Mouse (Mus musculus): ENCODE data around the gene Ino80b.

Ino80b gene

DNA sequence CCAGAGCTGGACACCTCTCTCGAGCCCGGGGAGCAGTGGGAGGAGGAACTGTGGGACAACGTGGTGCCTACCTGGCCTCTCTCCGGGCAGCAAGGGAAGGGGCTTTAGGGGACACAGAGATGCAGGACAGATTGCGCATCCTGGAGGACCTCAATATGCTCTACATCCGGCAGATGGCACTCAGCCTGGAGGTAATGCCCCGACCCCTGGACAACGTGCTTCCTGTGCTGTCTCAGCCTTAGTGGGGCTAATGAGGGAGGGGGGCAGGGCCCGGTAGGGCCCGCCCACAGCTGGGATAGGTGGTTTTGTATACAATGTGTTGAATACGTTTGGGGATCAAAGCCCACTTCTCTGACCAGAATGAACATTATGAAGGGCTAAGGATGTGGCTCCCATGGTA lies 12.8 kb upstream of the Ino80b start:
- no peak for DNase-seq

DNA sequence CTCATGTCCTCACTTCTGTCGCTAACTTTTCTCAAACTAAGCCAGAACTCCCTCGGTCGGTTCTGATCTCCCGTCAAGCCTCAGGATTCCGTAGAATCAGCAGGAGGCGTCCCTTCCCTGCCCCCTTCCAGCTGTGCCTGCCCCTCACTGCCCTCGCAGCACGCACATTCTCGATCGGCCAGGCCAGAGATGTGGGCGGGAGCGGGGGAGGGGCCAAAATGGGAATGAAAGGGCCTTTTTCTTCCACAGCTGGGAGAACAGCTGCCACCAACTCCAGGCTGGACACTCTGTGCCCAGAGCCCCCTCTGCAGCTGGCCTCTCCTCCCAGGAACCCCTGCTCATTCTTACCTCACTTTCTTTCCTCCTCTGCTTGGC lies 12.3 kb upstream of the Ino80b start:
- DNase-seq: peak in 1 of 2 experiments; percentile 35

DNA sequence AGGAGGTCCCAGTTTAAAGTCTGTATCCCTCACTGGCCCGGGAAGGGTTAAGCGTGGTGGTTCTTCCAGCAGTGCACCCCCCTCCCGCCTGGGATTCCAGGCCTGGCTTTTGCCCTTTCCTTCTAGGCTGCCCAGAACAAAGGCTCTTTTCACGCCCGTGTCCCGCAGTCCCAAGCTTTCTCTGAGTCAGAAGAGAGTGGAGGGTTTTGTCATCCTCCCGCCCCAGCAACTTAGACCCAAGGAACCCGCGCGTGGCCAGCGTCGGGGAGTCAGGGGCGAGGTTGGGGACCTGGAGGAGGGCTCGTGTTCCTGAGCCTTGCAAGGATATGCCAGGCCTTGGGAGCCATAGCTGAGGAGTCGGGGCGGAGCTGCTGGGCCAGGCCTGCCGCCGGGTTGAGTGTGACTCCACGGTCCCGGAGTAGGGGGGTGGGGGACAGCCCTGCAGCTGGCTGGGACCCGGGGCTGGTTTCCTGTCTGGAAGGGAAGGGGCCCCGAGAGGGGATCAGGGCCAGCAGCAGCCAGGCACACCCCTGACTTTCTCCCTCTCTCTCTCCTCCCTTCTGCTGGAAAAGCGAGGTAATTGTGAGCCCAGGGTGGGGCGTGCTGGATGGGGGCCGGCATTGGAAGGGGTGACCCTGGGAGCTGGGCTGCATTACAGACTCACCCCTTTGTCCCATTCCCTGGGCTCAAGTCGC lies 11.8 kb upstream of the Ino80b start:
- DNase-seq: no peak

DNA sequence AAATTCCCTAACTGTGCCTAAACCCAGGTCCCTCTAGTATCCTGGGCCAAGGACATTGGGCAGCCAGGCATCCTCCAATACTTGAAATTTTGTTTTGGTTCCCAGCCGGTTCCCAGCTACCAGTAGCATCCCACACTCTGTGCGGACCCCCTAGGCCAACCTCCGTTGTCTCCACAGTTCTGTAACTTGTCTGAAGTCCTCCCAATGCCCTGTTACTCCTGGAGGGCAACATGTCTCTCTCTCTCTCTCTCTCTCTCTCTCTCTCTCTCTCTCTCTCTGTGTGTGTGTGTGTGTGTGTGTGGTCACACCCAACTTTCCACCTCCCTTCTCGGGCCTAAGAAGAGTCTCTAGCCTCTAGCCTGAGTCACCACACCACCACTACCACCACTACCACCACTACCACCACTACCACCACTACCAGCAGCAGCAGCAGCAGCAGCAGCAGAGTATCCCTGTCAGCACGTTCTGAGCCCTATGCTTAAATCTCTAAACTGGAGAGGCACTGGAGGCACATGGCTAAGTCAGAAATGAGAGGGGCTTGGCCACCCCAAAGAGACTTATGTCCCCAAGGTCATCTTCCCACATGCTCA lies 11.2 kb upstream of the Ino80b start:
- no peak for DNase-seq

DNA sequence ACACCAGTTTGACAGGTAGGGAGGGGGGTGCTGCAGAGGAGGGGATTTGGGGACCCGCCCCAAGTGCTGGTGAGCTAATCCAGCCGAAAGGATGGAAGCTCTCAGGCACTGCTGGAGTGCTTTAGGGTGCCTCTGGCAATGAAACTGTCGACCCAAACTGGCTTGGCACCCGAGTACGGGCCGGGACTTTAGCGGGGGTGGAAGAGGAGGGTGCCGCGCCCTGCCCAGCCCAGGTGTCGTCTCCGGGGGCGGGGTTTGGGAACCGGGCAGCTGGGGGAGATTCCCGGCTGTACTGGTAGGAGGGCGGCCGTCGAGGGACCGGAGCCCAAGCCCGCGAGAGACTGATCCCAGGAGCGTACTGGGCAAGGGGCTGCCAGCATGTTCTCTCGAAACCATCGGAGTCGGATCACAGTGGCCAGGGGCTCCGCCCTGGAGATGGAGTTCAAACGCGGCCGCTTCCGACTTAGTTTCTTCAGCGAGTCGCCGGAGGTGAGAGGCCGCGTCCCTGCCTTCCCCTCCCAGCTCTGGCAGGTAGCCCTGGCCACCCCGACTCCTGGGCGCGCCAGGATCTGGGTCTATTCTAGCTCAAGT lies 10.4 kb upstream of the Ino80b start:
- no peak for DNase-seq

DNA sequence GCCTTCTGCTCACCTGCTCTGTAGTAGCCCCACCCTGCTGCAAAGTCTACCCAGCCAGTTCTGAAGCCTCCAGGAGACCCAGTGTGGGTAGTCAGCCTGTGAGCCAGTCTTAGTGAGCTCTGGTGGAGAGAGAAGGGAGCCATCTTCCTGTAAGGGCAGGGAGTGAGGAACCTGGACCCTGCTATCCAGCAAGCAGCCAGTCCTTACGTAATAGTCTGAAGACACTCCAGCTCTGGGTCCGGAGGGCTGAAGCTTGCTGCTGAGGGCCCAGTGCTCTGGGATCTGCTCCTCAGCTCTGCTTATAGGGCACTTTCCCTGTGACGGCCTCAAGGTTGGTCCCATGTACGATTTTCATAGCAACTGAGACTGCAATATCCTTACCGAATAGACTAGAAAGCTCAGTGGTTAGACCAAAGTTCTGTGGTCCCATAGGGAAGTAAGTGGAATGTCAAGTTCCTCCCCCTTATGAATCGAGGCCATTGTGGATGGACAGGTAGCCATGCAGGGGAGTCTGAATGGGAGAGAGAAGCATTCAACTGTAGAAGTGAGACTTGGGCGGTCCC lies 9.8 kb upstream of the Ino80b start, which contains the start of gene Rtkn:
TSS of gene Rtkn (plus strand) at position 513 of the 563 bp plus-strand sequence.
- DNase-seq: no peak

DNA sequence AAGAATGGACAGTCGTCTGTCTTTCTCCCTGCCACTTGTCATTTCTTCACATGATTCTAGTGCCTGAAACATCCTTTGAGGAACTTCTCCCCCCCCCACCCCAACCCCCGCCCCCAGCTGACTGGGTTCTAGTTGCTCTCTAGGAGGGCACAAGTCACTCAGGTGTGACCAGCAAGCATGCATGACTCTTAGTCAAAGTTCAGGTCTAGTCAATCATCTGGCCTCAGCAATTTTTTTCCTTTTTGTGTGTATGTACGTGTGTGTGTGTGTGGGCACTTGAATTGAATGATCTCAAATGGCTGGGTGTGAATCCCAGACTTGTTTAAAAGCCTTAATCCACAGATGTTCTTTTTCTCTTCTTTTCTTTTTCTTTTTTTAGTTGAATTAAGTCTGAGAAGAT lies 9.0 kb upstream of the Ino80b start:
- DNase-seq: no peak

DNA sequence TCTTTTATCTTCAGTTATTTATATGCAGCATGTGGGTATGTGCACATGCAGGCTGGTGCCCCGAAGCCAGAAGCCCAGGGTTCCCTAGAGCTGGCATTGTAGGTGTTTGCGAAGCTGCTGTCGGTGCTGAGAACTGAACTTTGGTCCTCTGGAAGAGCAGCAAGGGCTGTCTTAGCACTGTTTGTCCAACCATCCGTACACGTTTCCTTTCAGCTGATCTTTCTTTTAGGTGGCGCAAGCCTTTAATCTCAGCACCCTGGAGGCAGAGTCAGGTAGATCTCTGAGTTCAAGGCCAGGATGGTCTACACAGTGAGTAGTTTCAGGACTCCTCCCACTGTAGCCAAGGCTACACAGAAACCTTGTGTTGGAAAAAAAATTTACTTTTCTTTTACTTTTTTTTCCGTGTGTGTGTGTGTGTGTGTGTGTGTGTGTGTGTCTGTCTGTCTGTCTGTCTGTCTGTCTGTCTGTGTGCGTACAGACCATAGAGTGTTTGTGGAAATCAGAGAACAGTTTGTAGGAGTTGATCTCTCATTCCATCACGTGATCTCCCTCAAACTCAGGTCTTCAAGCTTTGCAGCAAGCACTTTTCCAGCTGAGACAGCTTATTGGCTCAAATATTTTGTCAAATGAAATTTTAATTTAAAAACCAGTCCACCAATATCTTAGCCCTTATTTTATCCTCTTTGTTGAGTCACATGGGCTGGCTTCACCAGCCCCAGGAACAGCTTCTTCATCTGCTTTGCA lies 7.1 kb upstream of the Ino80b start:
- no peak for DNase-seq

DNA sequence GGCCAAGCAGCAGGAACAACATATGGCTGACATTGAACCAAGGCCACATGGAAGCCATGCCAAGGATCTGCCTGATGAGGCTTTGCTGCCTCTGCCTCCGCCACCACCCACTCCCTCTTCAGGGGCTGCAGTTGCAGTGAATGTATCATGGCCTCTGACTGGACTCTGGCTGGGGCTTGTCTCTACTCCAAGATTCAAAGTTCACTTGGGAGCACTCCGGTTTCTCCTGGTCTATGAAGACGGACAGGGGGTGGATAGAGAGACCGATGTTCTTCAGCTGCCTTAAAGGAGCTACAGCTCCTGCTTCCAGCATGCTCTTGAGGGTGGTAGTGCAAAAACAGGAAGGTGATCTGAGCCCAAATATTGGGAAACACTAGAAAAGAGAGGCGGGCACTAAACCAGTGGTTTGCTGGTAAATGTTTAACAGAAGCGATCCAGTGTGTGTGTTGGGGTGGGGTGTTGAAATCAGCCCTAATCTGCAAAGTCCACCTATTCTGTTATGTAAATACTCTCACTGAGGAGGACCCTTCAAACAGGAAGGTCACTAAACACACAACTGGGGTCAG lies 6.3 kb upstream of the Ino80b start:
- no peak for DNase-seq

DNA sequence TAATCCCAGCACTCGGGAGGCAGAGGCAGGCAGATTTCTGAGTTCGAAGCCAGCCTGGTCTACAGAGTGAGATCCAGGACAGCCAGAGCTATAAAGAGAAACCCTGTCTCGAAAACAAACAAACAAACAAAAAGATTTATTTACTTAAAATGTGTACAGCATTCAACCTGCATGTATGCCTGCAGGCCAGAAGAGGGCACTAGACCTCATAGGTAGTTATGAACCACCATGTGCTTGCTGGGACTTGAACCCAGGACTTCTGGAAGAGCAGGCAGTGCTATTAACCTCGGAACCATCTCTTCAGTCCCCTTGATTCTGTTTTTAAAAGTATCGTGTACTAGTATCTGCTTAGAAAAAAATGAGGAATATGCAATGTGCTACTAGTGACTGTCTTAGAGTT lies 2.2 kb upstream of the Ino80b start:
- no peak for DNase-seq

DNA sequence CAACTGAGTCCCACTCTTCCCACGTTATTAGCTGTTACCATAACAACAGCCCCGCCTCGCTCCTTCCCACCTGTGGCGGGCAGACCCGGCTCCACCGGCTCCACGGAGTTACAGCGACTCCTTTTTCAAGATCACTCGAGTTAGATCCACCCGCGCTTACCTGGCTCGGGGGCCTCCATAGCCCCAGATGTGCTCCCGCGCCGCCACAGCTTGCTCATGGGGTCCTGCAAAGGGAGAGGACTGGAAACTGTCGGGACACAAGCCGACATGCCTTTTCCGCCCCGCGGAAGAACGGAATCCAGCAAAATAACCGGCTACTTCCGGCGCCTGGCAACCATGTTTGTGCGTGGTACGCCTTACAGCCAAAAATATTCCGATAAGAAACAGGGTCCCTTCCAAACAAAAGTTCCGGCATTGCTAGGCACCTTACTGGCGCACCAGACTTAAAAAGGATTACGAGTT lies 349 bp downstream of the Ino80b start:
- DNase-seq: peak; percentile 76 to 84

DNA sequence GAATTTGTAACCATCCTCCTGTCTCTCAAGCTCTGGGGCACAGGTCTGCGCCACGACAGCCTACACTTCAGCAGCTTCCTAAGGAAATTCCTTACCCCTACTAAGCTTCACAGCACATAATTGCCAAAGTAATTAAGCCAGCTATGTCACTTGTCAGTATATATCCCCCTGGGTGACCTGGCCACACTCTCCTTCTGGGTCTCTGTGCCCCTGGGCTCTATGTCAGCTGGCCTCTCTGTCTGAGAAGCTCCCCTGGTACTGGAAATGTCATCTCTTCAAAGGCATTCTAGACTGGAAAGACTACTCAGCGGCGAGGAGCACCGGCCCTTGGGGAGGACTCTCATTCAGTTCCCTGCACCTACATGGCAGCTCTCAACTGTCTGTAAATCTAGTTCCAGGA lies 2.3 kb downstream of the Ino80b start:
- DNase-seq: no peak

DNA sequence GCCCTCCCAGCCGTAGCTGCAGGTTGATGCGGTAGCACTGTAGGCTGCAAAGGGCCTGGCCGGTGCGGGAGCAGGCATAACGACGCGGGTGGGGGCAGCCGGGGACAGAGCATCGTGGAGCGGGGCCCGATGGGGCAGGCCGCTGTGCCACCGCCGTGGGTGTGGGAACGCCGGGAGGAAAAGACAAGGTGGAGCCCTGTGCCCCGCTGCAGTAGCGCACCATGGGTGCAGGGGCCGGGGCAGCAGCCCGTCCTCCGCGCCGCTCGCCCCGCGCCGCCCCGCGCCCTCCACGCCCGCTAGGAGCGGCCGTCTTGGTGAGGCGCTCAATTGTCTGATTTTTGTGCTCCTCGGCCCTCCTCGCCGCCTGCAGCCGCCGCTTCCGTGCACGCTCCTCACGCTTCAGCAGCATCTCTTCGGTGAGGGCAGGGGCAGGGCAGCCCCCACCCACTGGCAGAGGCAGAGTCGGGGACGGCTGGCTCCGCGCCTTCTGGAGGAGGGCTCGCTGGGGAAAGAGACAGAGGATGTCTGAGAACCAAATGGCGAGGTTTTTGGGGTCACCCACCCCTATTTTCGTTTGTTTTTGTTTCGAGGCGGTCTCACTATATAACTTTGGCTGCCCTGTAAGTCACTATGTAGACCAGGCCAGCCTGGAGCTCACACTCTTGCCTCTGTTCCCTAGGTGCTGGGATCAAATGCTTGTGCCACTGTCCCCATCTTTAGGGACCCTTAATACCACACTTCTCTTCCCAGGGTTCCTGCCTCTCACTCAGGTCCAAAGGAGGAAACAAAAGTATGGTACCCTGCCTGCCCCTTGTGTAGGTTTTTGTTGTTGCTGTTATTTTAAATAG lies 3.1 kb downstream of the Ino80b start:
- no peak for DNase-seq

DNA sequence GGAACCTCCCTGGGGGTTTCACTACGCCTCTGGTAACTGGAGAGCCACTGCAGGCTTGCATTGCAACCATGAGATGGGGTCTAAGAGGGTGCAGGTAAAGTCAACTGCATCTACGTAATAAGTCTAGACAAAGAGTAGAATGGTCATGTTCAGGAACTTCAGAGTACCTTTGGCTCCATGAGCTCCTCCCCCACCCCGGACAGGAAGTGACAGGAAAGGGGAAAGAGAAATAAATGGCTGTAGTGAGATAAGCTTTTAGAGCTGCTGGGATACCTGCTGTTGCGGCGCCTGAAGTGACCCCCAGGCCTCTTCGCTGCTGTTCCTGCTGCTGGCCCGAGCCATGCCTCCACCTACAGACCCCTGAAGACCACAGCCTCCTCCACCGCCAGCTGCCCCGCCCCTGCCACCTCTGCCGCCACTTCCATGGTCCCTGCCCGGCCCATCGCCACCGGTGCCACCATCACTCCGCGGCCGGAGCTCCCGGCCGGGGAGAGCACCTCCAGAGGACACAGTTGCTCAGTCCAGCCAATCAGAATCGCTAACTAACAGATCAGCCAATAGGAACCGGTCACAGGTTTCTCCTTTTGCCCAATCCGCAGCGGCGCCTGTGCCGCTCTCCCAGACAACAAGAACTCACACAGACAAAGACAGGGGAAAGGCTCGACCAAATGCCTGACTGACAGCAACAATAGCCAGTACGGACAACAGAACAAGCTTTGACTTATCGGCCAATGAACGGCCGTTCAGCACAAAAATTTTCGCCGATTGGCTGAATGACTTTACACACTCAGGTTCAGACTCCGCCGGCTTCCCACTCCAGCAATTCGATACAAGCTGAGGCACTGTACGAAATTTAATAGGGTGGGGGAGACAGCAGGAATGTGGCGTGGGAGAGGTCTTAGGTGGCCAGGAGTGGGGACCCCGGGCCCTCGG lies 4.0 kb downstream of the Ino80b start, which contains the start of gene Wbp1:
TSS of gene Wbp1 (minus strand) at position 630 of the 933 bp plus-strand sequence.
- DNase-seq: peak; percentile 78 to 87

DNA sequence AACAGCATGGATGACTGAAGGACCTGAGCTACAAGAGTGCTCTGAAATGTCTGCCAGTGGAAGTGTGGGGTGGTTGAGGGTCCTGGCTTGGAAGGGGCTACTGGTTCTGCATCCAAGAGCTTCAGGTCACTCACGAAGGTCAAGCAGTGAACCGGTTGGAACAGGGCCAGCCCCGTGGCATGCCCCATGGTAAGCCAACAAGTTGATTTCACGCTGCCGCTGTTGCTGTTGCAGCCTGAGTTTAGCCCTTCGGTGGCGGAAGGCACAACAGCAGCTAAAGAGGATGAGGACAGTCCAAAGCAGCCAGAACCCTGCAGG lies 5.5 kb downstream of the Ino80b start:
- DNase-seq: peak in 1 of 2 experiments; percentile 17

DNA sequence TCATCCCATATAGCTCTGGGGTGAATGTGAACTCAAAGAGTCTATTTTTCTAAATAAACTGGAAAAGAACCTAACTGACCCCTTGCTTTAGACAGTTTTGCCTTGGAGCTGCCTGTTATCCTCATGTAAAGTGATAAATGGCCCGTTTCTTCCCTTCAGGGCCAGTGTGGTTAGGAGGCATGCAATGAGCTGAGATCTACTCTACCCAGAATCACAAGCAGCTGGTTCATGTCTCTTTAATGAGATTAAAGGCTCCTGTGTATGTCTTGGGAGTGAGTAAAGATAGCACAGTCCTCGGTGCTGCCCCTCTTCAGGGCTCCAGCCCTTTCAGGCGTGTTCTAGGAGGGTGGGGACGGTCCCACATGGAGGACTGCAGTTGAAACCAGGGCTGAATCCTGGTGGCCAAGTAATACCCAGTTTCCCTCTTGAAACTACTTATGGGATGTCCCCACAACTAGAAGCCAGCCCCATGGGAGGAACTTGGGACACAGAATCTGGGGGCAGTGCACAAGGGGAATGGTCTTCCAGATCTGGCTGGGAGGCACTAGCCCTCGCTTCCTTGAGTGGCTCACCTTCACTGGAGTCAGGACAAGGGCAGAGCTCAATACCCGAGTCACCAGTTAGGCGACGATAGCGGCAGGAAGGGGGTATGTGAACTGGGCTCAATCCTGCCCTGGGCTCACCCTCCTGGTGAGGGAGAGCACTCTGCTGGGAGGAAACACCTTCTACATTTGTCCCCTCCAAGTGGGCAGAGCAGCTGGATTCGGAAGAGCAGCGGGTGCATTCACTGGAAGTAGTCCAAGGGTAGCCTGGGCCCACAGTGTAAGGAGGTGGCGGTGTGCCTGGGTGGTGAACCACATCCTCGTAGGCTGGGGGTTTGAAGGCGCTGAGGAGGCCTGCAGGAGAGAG lies 6.2 kb downstream of the Ino80b start:
- no peak for DNase-seq

DNA sequence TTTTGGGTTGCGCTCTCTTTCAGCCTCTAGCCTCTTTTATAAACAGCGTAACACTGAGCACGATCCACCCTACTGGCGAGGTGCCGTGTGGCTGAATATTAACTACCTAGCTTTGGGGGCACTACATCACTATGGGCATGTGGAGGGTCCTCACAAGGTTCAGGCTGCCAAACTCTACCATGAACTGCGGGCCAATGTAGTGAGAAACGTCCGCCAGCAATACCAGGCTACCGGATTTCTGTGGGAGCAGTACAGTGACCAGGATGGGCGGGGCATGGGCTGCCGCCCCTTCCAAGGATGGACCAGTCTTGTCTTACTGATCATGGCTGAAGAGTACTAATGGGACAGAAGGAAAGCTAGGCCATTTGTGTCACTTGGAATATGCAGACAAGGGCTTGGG lies 6.9 kb downstream of the Ino80b start:
- DNase-seq: no peak

DNA sequence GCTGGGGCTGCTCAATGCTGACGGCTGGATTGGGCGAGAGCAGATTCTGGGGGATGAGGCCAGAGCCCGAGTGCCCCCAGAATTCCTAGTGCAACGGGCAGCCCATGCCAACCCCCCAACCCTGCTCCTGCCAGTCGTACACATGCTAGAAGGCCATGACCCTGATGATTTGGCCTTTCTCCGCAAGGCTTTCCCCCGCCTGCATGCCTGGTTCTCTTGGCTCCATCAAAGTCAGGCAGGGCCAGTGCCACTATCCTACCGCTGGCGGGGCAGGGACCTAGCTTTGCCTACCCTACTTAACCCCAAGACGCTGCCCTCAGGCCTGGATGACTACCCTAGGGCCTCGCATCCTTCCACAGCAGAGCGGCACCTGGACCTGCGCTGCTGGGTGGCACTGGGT lies 7.6 kb downstream of the Ino80b start:
- no peak for DNase-seq

DNA sequence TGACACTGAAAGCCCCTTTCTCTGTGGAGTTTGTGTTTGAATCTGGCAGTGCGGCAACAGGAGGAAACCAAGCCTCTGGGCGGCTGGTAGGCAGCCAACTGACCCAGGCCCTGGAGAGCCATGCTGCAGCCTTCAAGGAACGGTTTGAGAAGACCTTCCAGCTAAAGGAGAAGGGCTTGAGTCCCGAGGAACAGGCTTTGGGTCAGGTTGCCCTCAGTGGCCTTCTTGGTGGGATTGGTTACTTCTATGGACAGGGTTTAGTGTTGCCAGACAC lies 8.1 kb downstream of the Ino80b start:
- DNase-seq: no peak

Measured in spleen, adult 18-20 months (tissue).